Mouse (Mus musculus) CD4-positive naive resting alpha-beta T cell, adult 76 days (primary cell): Measurements from ENCODE around the gene Zbtb14. TPM values are rescaled to one million over a fixed set of nuclear protein-coding genes. Genes with fewer than 3 reads are reported as not detected.

Source experiments
- total RNA-seq: library from RNA; stranded (reverse); gene quantifications from one replicate; pipeline ENCODE4 v1.2.4, GENCODE M21; 2023

Zbtb14 gene
- 16.2 TPM for total RNA-seq

GRCm38 (mm10) chr17:69382511-69383100 is at the start of gene Zbtb14:
Zbtb14 (plus strand) TSS chr17:69383050.

DNA sequence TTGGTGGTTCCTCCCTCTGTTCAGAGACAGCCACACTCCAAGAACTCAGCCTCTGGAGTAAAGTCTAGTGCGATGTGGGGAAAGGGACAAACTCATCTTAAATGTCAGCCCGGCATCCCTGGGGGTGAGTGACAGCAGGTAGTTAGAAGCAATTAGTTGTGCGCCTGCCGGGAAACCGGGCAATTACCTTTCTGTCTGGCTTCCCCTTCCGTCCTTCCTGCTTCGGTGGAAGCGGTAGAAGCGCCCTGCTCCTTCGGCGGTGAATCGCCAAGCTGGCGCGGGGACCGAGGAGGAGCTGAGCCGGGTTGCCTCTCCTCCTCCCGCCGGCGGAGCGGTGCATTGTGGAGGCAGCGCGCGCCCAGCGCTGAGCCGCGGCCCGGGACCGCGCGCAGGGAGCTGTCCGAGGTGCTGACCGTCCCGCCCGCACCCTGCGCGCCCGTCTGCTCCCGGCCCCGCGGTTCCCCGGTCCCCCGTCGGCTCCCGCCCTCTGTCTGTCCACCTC is 56.2 kb downstream of the Zbtb14 start, which contains the start of gene Akain1:
Akain1 (plus strand) TSS at position 337 of the 502 bp plus-strand sequence.

Other genes starting within 250 kb of the Zbtb14 start
- gene Akain1, start 56.3 kb downstream of the Zbtb14 start, total RNA-seq, result 0.23 TPM